Mouse (Mus musculus) intestine, embryonic 14.5 days (tissue): Measurements from ENCODE around the gene Tekt1. TPM values are rescaled to one million over a fixed set of nuclear protein-coding genes. Genes with fewer than 3 reads are reported as not detected.
"Not testable (repeated sequence)": the region's sequence is repeated elsewhere in the genome, so short reads cannot be mapped to it uniquely, and the experiment has no call there.

Experiments used
- ATAC-seq: fragments of 200-750 bp; cut with Nextera tagmentation; replicated peaks from 2 replicates; pipeline ENCODE4 v1.8.0; 2017; ENCODE audit warnings: low read depth, moderate number of reproducible peaks, moderate TSS enrichment, moderate library complexity; ENCODE audit not compliant: low FRiP score, low TSS enrichment
- DNase-seq: peaks from one replicate; pipeline ENCODE4 v3.0.0-alpha.2; 2018; ENCODE audit warnings: low spot score
- H3K27ac ChIP-seq: fragments of 300-500 bp; sonication (generic); 2 replicates; pipeline ENCODE4 v1.5.1; 2014; ENCODE audit warnings: low read depth, mild to moderate bottlenecking, control low read depth
- H3K27me3 ChIP-seq: fragments of 300-500 bp; sonication (generic); replicated peaks from 2 replicates; pipeline ENCODE4 v1.6.1; 2014; ENCODE audit warnings: low read length, control low read depth; ENCODE audit not compliant: control insufficient read depth, insufficient read depth
- H3K36me3 ChIP-seq: fragments of 300-500 bp; sonication (generic); 2 replicates; pipeline ENCODE4 v1.6.1; 2014; ENCODE audit warnings: low read length, control low read depth; ENCODE audit not compliant: control insufficient read depth, insufficient read depth
- H3K4me1 ChIP-seq: fragments of 300-500 bp; sonication (generic); replicated peaks from 2 replicates; pipeline ENCODE4 v1.6.1; 2014; ENCODE audit warnings: low read length, control low read depth, mixed read lengths; ENCODE audit not compliant: control insufficient read depth, insufficient read depth
- H3K4me2 ChIP-seq: fragments of 300-500 bp; sonication (generic); 2 replicates; pipeline ENCODE4 v1.6.1; 2014; ENCODE audit warnings: low read length
- H3K4me3 ChIP-seq: fragments of 300-500 bp; sonication (generic); 2 replicates; pipeline ENCODE4 v1.5.1; 2014; ENCODE audit warnings: low read depth, low read length, control low read depth, mixed read lengths
- H3K9ac ChIP-seq: fragments of 300-500 bp; sonication (generic); 2 replicates; pipeline ENCODE4 v1.6.1; 2014; ENCODE audit warnings: mild to moderate bottlenecking, low read length
- H3K9me3 ChIP-seq: fragments of 300-500 bp; sonication (generic); 2 replicates; pipeline ENCODE4 v1.6.1; 2016; ENCODE audit warnings: low read length, control low read depth; ENCODE audit not compliant: control insufficient read depth
- WGBS: fragments of 180-500 bp; shearing (Covaris S2); extraction: QIAGEN DNeasy Blood & Tissue Kit; methylation state at CpG from one replicate; pipeline ENCODE4 v1.1.7; 2014; 5-methylcytosine and 5-hydroxymethylcytosine counted together
- polyA plus RNA-seq: library from polyadenylated mRNA; unstranded; fragments of >200 nt; fragmentation: Nextera tagmentation; extraction: Ambion mirVana; gene quantifications from 2 replicates; pipeline ENCODE4 v1.2.1, GENCODE M21; 2014

Tekt1 gene
- polyA plus RNA-seq, 1 experiment from 2014 or later, result 0.58 TPM

- 19% methylated on average over 20 of the region's 20 CpGs for WGBS
- H3K4me2 ChIP-seq, result peak overlapping the region; percentile 41
- ATAC-seq (peak; percentile 57; the same call in 1 of the 2 replicates), DNase-seq (peak; percentile 92)
- no peaks in the 10 kb centered on the region for H3K4me1 ChIP-seq
- H3K9ac ChIP-seq, result no peak overlapping the region
- H3K36me3 ChIP-seq, result no peaks in the 10 kb centered on the region
- no peaks in the 10 kb centered on the region for H3K27me3 ChIP-seq
- H3K27ac ChIP-seq, result no peak overlapping the region
- H3K9me3 ChIP-seq, result no peaks in the 10 kb centered on the region
- no peak overlapping the region for H3K4me3 ChIP-seq
These were observed 7.1 kb downstream of the Tekt1 start for GRCm38 (mm10) chr11:72354971-72355728.

- H3K27ac ChIP-seq, result no peak overlapping the region
- no peak overlapping the region for H3K9ac ChIP-seq
- no peaks in the 10 kb centered on the region for H3K4me1 ChIP-seq
- DNase-seq, result no peak
- no peak for ATAC-seq
- no peak overlapping the region for H3K4me2 ChIP-seq
- H3K27me3 ChIP-seq, result no peaks in the 10 kb centered on the region
- H3K36me3 ChIP-seq, result no peaks in the 10 kb centered on the region
- H3K9me3 ChIP-seq, result no peaks in the 10 kb centered on the region
- 75% methylated on average over 3 of the region's 3 CpGs for WGBS
- no peak overlapping the region for H3K4me3 ChIP-seq
These were observed 9.1 kb downstream of the Tekt1 start for GRCm38 (mm10) chr11:72353186-72353585.

GRCm38 (mm10) chr11:72352272-72352671 is 10.0 kb downstream of the Tekt1 start:
- H3K27ac ChIP-seq, result no peak overlapping the region
- no peaks in the 10 kb centered on the region for H3K9me3 ChIP-seq
- no peaks in the 10 kb centered on the region for H3K36me3 ChIP-seq
- no peak overlapping the region for H3K4me3 ChIP-seq
- no peak overlapping the region for H3K4me2 ChIP-seq
- no peak for ATAC-seq
- H3K4me1 ChIP-seq, result no peaks in the 10 kb centered on the region
- no peaks in the 10 kb centered on the region for H3K27me3 ChIP-seq
- no peak overlapping the region for H3K9ac ChIP-seq
- WGBS, result 80% methylated on average over 1 of the region's 1 CpGs
- DNase-seq, result no peak

GRCm38 (mm10) chr11:72349652-72350051 is 12.6 kb downstream of the Tekt1 start:
- H3K27ac ChIP-seq, result no peak overlapping the region
- H3K36me3 ChIP-seq, result no peaks in the 10 kb centered on the region
- no peak for ATAC-seq
- H3K9ac ChIP-seq, result no peak overlapping the region
- WGBS, result 31% methylated on average over 4 of the region's 4 CpGs
- no peaks in the 10 kb centered on the region for H3K4me1 ChIP-seq
- no peak for DNase-seq
- no peak overlapping the region for H3K4me3 ChIP-seq
- H3K27me3 ChIP-seq, result no peaks in the 10 kb centered on the region
- H3K9me3 ChIP-seq, result no peaks in the 10 kb centered on the region
- no peak overlapping the region for H3K4me2 ChIP-seq

- no peak for ATAC-seq
- Histone ChIP-seq H3K27ac (no peak overlapping the region), H3K27me3 (no peaks in the 10 kb centered on the region), H3K36me3 (no peaks in the 10 kb centered on the region), H3K4me1 (no peaks in the 10 kb centered on the region), H3K9me3 (no peaks in the 10 kb centered on the region), H3K4me3 (no peak overlapping the region), H3K4me2 (no peak overlapping the region), H3K9ac (no peak overlapping the region)
- no peak for DNase-seq
- 43% methylated on average over 8 of the region's 8 CpGs for WGBS
These were observed 13.2 kb downstream of the Tekt1 start for GRCm38 (mm10) chr11:72349016-72349415.

GRCm38 (mm10) chr11:72348563-72348962 is 13.7 kb downstream of the Tekt1 start:
- ATAC-seq (no peak), DNase-seq (no peak)
- Histone ChIP-seq H3K9ac (no peak overlapping the region), H3K4me3 (no peak overlapping the region), H3K9me3 (no peaks in the 10 kb centered on the region), H3K27me3 (no peaks in the 10 kb centered on the region), H3K4me1 (no peaks in the 10 kb centered on the region), H3K36me3 (no peaks in the 10 kb centered on the region), H3K4me2 (no peak overlapping the region), H3K27ac (no peak overlapping the region)
- 45% methylated on average over 10 of the region's 10 CpGs for WGBS

GRCm38 (mm10) chr11:72344486-72344885 is 17.8 kb downstream of the Tekt1 start:
- no peak for DNase-seq
- H3K27me3 ChIP-seq, result no peaks in the 10 kb centered on the region
- H3K4me1 ChIP-seq, result 0 out of 2 replicates have a peak, but pooled peaks cover 3% of the 10 kb centered on the region
- WGBS, result 88% methylated on average over 11 of the region's 11 CpGs
- H3K27ac ChIP-seq, result no peak overlapping the region
- no peaks in the 10 kb centered on the region for H3K36me3 ChIP-seq
- no peak overlapping the region for H3K4me3 ChIP-seq
- ATAC-seq, result no peak
- H3K4me2 ChIP-seq, result no peak overlapping the region
- H3K9me3 ChIP-seq, result no peaks in the 10 kb centered on the region
- no peak overlapping the region for H3K9ac ChIP-seq

GRCm38 (mm10) chr11:72343904-72344303 is 18.3 kb downstream of the Tekt1 start:
- no peaks in the 10 kb centered on the region for H3K36me3 ChIP-seq
- no peaks in the 10 kb centered on the region for H3K27me3 ChIP-seq
- no peak overlapping the region for H3K4me2 ChIP-seq
- no peak overlapping the region for H3K9ac ChIP-seq
- no peak overlapping the region for H3K4me3 ChIP-seq
- 0 out of 2 replicates have a peak, but pooled peaks cover 3% of the 10 kb centered on the region for H3K4me1 ChIP-seq
- no peaks in the 10 kb centered on the region for H3K9me3 ChIP-seq
- 23% methylated on average over 8 of the region's 8 CpGs for WGBS
- no peak overlapping the region for H3K27ac ChIP-seq
- peak; percentile 73 for DNase-seq
- ATAC-seq, result no peak

DNA sequence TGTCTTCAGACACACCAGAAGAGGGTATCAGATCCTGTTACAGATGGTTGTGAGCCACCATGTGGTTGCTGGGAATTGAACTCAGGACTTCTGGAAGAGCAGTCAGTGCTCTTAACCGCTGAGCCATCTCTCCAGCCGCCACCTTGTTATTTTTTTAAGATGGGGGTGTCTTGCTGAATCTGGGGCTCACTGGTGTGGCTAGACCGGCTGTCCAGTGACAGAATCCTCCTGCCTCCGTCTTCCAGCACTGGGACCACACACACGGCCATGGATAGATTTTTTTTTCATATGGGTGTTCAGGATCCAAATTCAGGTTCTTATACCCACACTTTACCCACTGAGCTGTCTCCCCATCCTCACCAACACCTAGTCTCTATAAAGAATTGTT is 19.0 kb downstream of the Tekt1 start:
- not testable (repeated sequence) for H3K4me1 ChIP-seq, H3K4me3 ChIP-seq, H3K27ac ChIP-seq, H3K27me3 ChIP-seq, H3K9me3 ChIP-seq, H3K9ac ChIP-seq, H3K4me2 ChIP-seq, ATAC-seq, DNase-seq, H3K36me3 ChIP-seq
- WGBS, result 96% methylated on average over 5 of the region's 5 CpGs
